Mouse (Mus musculus): ENCODE measurements at regions not wholly inside any gene's neighbourhood (a gene's known extent, or its start where the extent isn't known, plus 50 kb on each side); places are given as distances from the start of the nearest gene placed in this dataset.

DNA sequence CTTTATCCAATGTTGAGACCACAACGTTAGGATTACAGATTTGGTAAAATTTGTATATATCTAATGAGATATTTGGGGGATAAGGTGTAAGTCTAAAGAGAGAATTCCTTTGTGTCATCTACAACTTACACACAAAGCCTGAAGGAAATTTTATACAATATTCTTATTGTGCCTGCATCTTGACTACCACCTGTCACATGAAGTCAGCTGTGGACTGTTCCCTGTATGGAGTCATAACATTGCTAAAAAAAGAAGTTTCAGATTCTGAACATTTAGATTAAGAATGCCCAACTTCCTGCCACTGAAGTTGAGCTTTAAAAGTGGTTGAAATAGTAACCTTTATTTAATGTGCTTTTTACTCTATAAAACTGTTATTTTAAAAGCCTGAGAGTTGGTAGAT, 60.1 kb upstream of the Fyn start:
- H3K27ac ChIP-seq (ENCODE audit: control insufficient read depth, low read depth, low read length), result no peak overlapping the region
- TF ChIP-seq MYB (IDR thresholded peaks at IDR 0.05; ENCODE audit: low read depth, low read length) (no peak), ZKSCAN1 (IDR thresholded peaks at IDR 0.05; ENCODE audit: low read depth, low read length) (no peak), MAX (IDR thresholded peaks at IDR 0.05; ENCODE audit: low read length) (no peak), MXI1 (IDR thresholded peaks at IDR 0.05; ENCODE audit: low read depth, low read length) (no peak), POLR2AphosphoS2 (IDR thresholded peaks at IDR 0.05; ENCODE audit: low read length) (no peak), RCOR1 (IDR thresholded peaks at IDR 0.05; ENCODE audit: low read depth, low read length) (no peak), TCF12 (IDR thresholded peaks at IDR 0.05; ENCODE audit: low read depth, low read length) (no peak), JUND (IDR thresholded peaks at IDR 0.05; ENCODE audit: low read depth, low read length) (no peak), USF2 (IDR thresholded peaks at IDR 0.05; ENCODE audit: borderline replicate concordance in 1 of 2, insufficient read depth in 1 of 2, low read depth in 1 of 2, low read length in 2 of 2) (no peak), MAFK (IDR thresholded peaks at IDR 0.05; ENCODE audit: borderline replicate concordance, low read depth, low read length) (no peak), ETS1 (IDR thresholded peaks at IDR 0.05; ENCODE audit: low read depth, low read length) (no peak), HCFC1 (IDR thresholded peaks at IDR 0.05; ENCODE audit: low read depth, low read length) (no peak), UBTF (IDR thresholded peaks at IDR 0.05; ENCODE audit: borderline replicate concordance, insufficient read depth, low read depth, low read length) (no peak), ZMIZ1 (IDR thresholded peaks at IDR 0.05; ENCODE audit: low read depth, low read length) (no peak), MEF2A (IDR thresholded peaks at IDR 0.05; ENCODE audit: extremely low read depth, insufficient replicate concordance, low read depth, low read length, poor library complexity, severe bottlenecking) (no peak), TBP (IDR thresholded peaks at IDR 0.05; ENCODE audit: low read depth, low read length) (no peak), POLR2A (IDR thresholded peaks at IDR 0.05; ENCODE audit: control insufficient read depth in 1 of 2, insufficient read depth in 1 of 2, low read depth in 1 of 2, low read length in 2 of 2, poor library complexity in 1 of 2) (no peak)

DNA sequence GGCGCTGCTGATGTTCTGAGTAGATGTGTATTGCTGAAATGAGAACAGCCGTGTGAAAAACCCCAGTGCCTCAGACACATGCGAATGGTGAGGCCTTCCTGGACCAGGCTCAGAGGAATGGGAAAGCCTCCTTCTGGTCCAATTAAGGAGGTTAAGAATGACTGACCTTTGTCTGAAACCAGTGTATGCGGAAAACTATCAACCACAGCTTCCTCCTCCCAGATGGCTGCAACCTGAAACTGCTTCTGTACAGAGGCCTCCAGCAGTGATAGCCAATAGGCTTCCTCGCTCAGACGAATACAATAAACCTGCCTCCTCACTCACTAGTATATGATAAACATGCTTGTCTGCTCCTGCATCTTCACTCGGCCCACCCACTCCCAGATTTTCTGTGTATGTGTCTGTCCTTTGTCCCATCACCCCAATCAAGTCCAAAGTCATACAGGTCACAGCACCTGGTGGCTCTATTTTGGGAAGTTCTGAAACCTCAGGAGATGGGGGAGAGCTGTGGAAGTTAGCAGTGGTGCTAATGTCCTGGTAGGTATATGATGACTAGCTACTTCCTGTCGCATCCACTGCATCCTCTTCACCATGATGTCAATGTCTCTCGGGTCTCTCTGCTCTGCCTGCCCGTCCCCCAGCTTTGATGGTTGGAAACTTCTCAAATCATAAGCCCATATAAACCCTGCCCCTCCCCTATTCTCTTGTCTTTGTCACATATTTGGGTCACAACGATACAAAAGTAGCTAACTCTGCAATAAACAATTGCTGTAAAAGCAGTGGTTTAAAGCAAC, 75.8 kb upstream of the Fyn start:
- no peaks in the 10 kb centered on the region for H3K9me3 ChIP-seq (replicated peaks; ENCODE audit: insufficient read depth, low read length)
- no peak for TF ChIP-seq ZMIZ1 (IDR thresholded peaks at IDR 0.05; ENCODE audit: low read depth, low read length)
- TF ChIP-seq USF1 (IDR thresholded peaks at IDR 0.05; ENCODE audit: low read depth, low read length), result no peak
- no peak for TF ChIP-seq MAFK (IDR thresholded peaks at IDR 0.05; ENCODE audit: borderline replicate concordance, low read depth, low read length)
- no peak for TF ChIP-seq RAD21 (IDR thresholded peaks at IDR 0.05; ENCODE audit: low read depth, low read length)
- no peak for TF ChIP-seq CHD1 (IDR thresholded peaks at IDR 0.05; ENCODE audit: low read depth, low read length)
- no peak for TF ChIP-seq NRF1 (IDR thresholded peaks at IDR 0.05; ENCODE audit: insufficient read depth, low read depth, low read length, poor library complexity, severe bottlenecking)
- TF ChIP-seq TAL1 (IDR thresholded peaks at IDR 0.05; ENCODE audit: low read length), result no peak
- H3K27ac ChIP-seq (ENCODE audit: control insufficient read depth, low read depth, low read length), result no peak overlapping the region
- no peaks in the 10 kb centered on the region for H3K79me2 ChIP-seq (ENCODE audit: control insufficient read depth, insufficient read depth, low read length, poor library complexity)
- H3K36me3 ChIP-seq (ENCODE audit: control insufficient read depth in 1 of 2, insufficient read depth in 2 of 2, low read length in 2 of 2), result no peaks in the 10 kb centered on the region
- H3K4me1 ChIP-seq (ENCODE audit: control insufficient read depth in 1 of 2, insufficient read depth in 2 of 2, low read length in 2 of 2), result no peaks in the 10 kb centered on the region
- no peak for DNase-seq (ENCODE audit: low read depth, low spot score)
- no peak overlapping the region for H3K4me3 ChIP-seq (ENCODE audit: control insufficient read depth in 1 of 2, insufficient read depth in 1 of 2, low read depth in 2 of 2, low read length in 2 of 2)
- H3K27me3 ChIP-seq (ENCODE audit: control insufficient read depth in 1 of 2, insufficient read depth in 2 of 2, low read length in 2 of 2), result no peaks in the 10 kb centered on the region; a peak in 1 of 4 replicates
- H3K9ac ChIP-seq (ENCODE audit: control insufficient read depth, low read depth, low read length, poor library complexity, severe bottlenecking), result no peak overlapping the region

More for the DNA sequence above, 60.1 kb upstream of the Fyn start:
- no peaks in the 10 kb centered on the region for H3K79me2 ChIP-seq (ENCODE audit: control insufficient read depth, insufficient read depth, low read length, poor library complexity)
- H3K9ac ChIP-seq (ENCODE audit: control insufficient read depth, low read depth, low read length, poor library complexity, severe bottlenecking), result no peak overlapping the region
- no peaks in the 10 kb centered on the region for H3K4me1 ChIP-seq (ENCODE audit: control insufficient read depth in 1 of 2, insufficient read depth in 2 of 2, low read length in 2 of 2)
- no peaks in the 10 kb centered on the region for H3K36me3 ChIP-seq (ENCODE audit: control insufficient read depth in 1 of 2, insufficient read depth in 2 of 2, low read length in 2 of 2)
- no peaks in the 10 kb centered on the region for H3K27me3 ChIP-seq (ENCODE audit: control insufficient read depth in 1 of 2, insufficient read depth in 2 of 2, low read length in 2 of 2)
- H3K9me3 ChIP-seq (replicated peaks; ENCODE audit: insufficient read depth, low read length), result no peaks in the 10 kb centered on the region
- DNase-seq (ENCODE audit: low read depth, low spot score), result no peak
- H3K4me3 ChIP-seq (ENCODE audit: control insufficient read depth in 1 of 2, insufficient read depth in 1 of 2, low read depth in 2 of 2, low read length in 2 of 2), result no peak overlapping the region

Data from MEL (cell line).